Mouse (Mus musculus): ENCODE results near the gene Dnajc27. TPM values are rescaled to one million over a fixed set of nuclear protein-coding genes. Genes with fewer than 3 reads are reported as not detected.

Gene Dnajc27
- total and polyA plus RNA-seq, 3 experiments = 7.9 to 10.1 (median 9.8) TPM

DNA sequence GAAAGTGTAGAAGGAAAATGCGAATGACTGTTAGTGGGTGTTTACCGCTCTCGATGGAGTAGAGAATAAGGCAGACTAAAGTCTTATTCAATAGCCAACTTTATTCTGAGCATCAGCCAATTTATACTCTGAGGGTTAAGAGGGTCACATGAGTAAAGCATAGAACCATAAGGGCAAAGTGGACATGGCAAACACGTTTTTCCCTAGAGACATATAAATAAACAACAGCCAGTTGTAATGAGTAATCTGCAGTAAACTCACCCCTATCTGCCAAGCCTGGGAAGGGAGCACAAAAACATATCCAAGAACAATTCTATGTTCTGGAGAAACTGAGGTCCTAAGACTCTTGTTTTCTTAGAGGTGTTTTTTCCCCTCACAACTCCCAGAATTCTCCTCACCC, 13.8 kb upstream of the Dnajc27 start:
- H3K27ac ChIP-seq (ENCODE audit: insufficient read depth, low read depth) = no peak overlapping the region
- no peaks in the 10 kb centered on the region for H3K79me2 ChIP-seq (replicated peaks; ENCODE audit: control insufficient read depth, extremely low read depth, insufficient read depth, poor library complexity, severe bottlenecking)
- no peak overlapping the region for H3K4me3 ChIP-seq (replicated peaks in 1 of 3; ENCODE audit: low read depth in 2 of 3, low read length in 2 of 3, poor library complexity in 1 of 3)
- H3K4me1 ChIP-seq (ENCODE audit: control insufficient read depth in 1 of 2, insufficient read depth in 2 of 2) = peaks cover 0 to 8% of the 10 kb centered on the region in 2 experiments; a peak in 2 of 4 replicates
- in situ Hi-C loops (cut with MboI; ENCODE audit: low pct_ligation_motif_present, low pct_unique_long_range_greater_than_20kb, low sequenced_read_pairs) = no loop called here
- H3K27me3 ChIP-seq (replicated peaks) = no peaks in the 10 kb centered on the region
- TF ChIP-seq MYC (IDR thresholded peaks at IDR 0.05; ENCODE audit: low read depth, low read length) (no peak), CHD2 (IDR thresholded peaks at IDR 0.05; ENCODE audit: low read length) (no peak), MAX (IDR thresholded peaks at IDR 0.05; ENCODE audit: low read length) (no peak), RAD21 (IDR thresholded peaks at IDR 0.05; ENCODE audit: low read depth, low read length) (no peak), SMC3 (IDR thresholded peaks at IDR 0.05; ENCODE audit: low read depth, low read length) (no peak), USF1 (IDR thresholded peaks at IDR 0.05; ENCODE audit: low read depth, low read length) (no peak), CHD1 (IDR thresholded peaks at IDR 0.05; ENCODE audit: low read depth, low read length) (no peak), NELFE (IDR thresholded peaks at IDR 0.05; ENCODE audit: low read depth, low read length) (no peak), RCOR1 (conservative IDR thresholded peaks at IDR 0.05; ENCODE audit: low read depth, low read length) (no peak), ZMIZ1 (IDR thresholded peaks at IDR 0.05; ENCODE audit: low read depth, low read length) (no peak), NRF1 (IDR thresholded peaks at IDR 0.05; ENCODE audit: low read depth, low read length) (no peak), MAZ (IDR thresholded peaks at IDR 0.05; ENCODE audit: low read depth, low read length) (no peak), TCF12 (IDR thresholded peaks at IDR 0.05; ENCODE audit: low read depth, low read length) (no peak), ZKSCAN1 (IDR thresholded peaks at IDR 0.05; ENCODE audit: borderline replicate concordance, low read depth, low read length) (no peak), POLR2AphosphoS2 (IDR thresholded peaks at IDR 0.05; ENCODE audit: low read depth, low read length) (no peak), IRF4 (IDR thresholded peaks at IDR 0.05; ENCODE audit: low read depth, low read length) (no peak), POLR2A (IDR thresholded peaks at IDR 0.05; ENCODE audit: low read depth, low read length) (no peak), PAX5 (IDR thresholded peaks at IDR 0.05; ENCODE audit: low read length) (no peak)
- no peaks in the 10 kb centered on the region for H3K9me3 ChIP-seq (replicated peaks; ENCODE audit: low read length)
- H3K9ac ChIP-seq (ENCODE audit: insufficient read depth, low read depth) = no peak overlapping the region
- no peak for DNase-seq (ENCODE audit: extremely low read depth)
- no peak overlapping the region for H3K4me2 ChIP-seq (ENCODE audit: insufficient read depth, low read depth, poor library complexity, severe bottlenecking)
- H3K36me3 ChIP-seq (replicated peaks in 1 of 2; ENCODE audit: control insufficient read depth in 1 of 2, insufficient read depth in 1 of 2, low read length in 1 of 2) = no peaks in the 10 kb centered on the region
- dilution Hi-C loops (cut with MboI; ENCODE audit: extremely low pct_ligation_motif_present, extremely low pct_unique_long_range_greater_than_20kb, low sequenced_read_pairs) = no loop called here

DNA sequence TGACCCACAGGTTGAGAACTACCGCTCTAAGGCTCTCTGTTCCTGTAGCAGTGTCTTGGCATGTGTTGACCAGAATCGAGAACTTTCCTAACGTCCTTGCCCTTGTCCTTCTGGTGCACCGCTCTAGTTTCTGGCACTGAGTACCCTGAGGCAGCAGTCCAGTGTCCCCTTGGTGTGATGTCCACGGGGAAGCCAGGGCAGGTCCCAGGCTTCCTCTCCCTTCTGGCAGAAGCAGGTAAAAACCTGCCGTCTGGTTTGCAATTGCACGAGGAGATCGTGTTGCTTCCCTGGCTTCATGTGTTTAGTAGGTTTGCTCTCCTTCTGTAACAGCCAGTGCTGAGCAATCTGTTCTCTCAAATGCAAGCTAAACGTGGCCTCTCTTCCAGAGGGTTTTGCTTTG, 10.7 kb upstream of the Dnajc27 start:
- no peaks in the 10 kb centered on the region for H3K79me2 ChIP-seq (replicated peaks; ENCODE audit: control insufficient read depth, extremely low read depth, insufficient read depth, poor library complexity, severe bottlenecking)
- H3K27ac ChIP-seq (ENCODE audit: insufficient read depth, low read depth) = no peak overlapping the region
- no peaks in the 10 kb centered on the region for H3K36me3 ChIP-seq (replicated peaks in 1 of 2; ENCODE audit: control insufficient read depth in 1 of 2, insufficient read depth in 1 of 2, low read length in 1 of 2)
- DNase-seq (ENCODE audit: extremely low read depth) = no peak
- H3K4me3 ChIP-seq (replicated peaks in 1 of 3; ENCODE audit: low read depth in 2 of 3, low read length in 2 of 3, poor library complexity in 1 of 3) = no peak overlapping the region
- dilution Hi-C loops (cut with MboI; ENCODE audit: extremely low pct_ligation_motif_present, extremely low pct_unique_long_range_greater_than_20kb, low sequenced_read_pairs) (no loop called here), in situ Hi-C loops (cut with MboI; ENCODE audit: low pct_ligation_motif_present, low pct_unique_long_range_greater_than_20kb, low sequenced_read_pairs) (no loop called here)
- TF ChIP-seq MEF2A (IDR thresholded peaks at IDR 0.05; ENCODE audit: borderline replicate concordance, low read depth, low read length) = no peak
- TF ChIP-seq MAZ (IDR thresholded peaks at IDR 0.05; ENCODE audit: low read depth, low read length) = no peak
- no peak for TF ChIP-seq HCFC1 (IDR thresholded peaks at IDR 0.05; ENCODE audit: low read depth, low read length)
- TF ChIP-seq SMC3 (IDR thresholded peaks at IDR 0.05; ENCODE audit: low read depth, low read length) = no peak
- no peak for TF ChIP-seq TCF12 (IDR thresholded peaks at IDR 0.05; ENCODE audit: low read depth, low read length)
- no peak overlapping the region for H3K9ac ChIP-seq (ENCODE audit: insufficient read depth, low read depth)
- no peak overlapping the region for H3K4me2 ChIP-seq (ENCODE audit: insufficient read depth, low read depth, poor library complexity, severe bottlenecking)
- peaks cover 0 to 8% of the 10 kb centered on the region in 2 experiments; a peak in 2 of 4 replicates for H3K4me1 ChIP-seq (ENCODE audit: control insufficient read depth in 1 of 2, insufficient read depth in 2 of 2)
- no peaks in the 10 kb centered on the region for H3K9me3 ChIP-seq (replicated peaks; ENCODE audit: low read length)
- no peaks in the 10 kb centered on the region for H3K27me3 ChIP-seq (replicated peaks)
